Mouse (Mus musculus) liver, adult 10 weeks (tissue): Measurements from ENCODE around the gene Gm5129. TPM values are rescaled to one million over a fixed set of nuclear protein-coding genes. Genes with fewer than 3 reads are reported as not detected.

Source experiments
- polyA plus RNA-seq: library from polyadenylated mRNA; stranded (reverse); fragments of 350-450 nt; fragmentation: Illumina TruSeq; extraction: RNeasy Lipid Tissue Mini Kit (QIAGEN cat#74804); gene quantifications from one replicate; pipeline ENCODE4 v1.2.3, GENCODE M21; 2014; ENCODE audit warnings: low read depth, low replicate concordance

Gm5129 gene
- not detected for polyA plus RNA-seq

GRCm38 (mm10) chr5:29735557-29736061, at the start of gene Gm5129, which contains the start of gene Dnajb6:
Gene Gm5129 (minus strand): TSS chr5:29735936.
Gene Dnajb6 (plus strand): TSS chr5:29735688.

Other genes with a start within 250 kb of the Gm5129 start
- gene Ube3c, start 166.7 kb downstream of the Gm5129 start, polyA plus RNA-seq: 23.6 TPM
- gene Dnajb6, start 248 bp downstream of the Gm5129 start, polyA plus RNA-seq: 185 TPM